Mouse (Mus musculus) large intestine, adult 2 months (tissue): ENCODE measurements around the gene Hsd17b13. TPM values are rescaled to one million over a fixed set of nuclear protein-coding genes. Genes with fewer than 3 reads are reported as not detected.
"Not testable (repeated sequence)": the region's sequence is repeated elsewhere in the genome, so short reads cannot be mapped to it uniquely, and the experiment has no call there.

Source experiments
- DNase-seq: peaks from one replicate; pipeline ENCODE4 v3.0.0-alpha.2; 2012; ENCODE audit warnings: low read depth, low spot score
- WGBS: fragments of 180-500 bp; shearing (Covaris S2); methylation state at CpG from one replicate; pipeline ENCODE4 v1.1.7; 2018; 5-methylcytosine and 5-hydroxymethylcytosine counted together
- polyA plus RNA-seq: library from polyadenylated mRNA; depleted of rRNA; stranded (reverse); fragments of >200 nt; gene quantifications from 2 replicates; pipeline ENCODE4 v1.2.3, GENCODE M21; 2012; rRNA removed

Gene Hsd17b13
- 12.8 and 20.0 TPM in 2 replicates for polyA plus RNA-seq

DNA sequence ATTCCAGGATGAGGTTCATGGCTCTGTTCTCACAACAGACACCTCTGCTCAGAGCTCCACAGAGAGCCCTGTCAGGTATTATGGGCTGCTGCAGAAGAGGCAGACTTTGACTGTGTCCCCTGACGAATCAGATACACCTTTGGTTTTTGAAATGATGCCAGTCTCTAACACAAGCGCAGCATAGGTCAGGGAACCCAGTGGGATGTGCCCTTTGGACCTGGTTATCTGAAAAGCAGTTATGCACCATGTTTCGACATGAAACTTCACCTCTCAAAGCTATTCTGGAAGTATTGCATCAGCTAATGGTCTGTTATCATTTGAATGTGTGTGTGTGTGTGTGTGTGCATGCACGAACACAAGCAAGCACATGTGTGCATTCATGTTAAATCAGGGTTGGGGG, at the start of gene Hsd17b13:
Gene Hsd17b13 (minus strand): TSS at position 114 of the 400 bp plus-strand sequence.
- 36% methylated on average over 4 of the region's 4 CpGs for WGBS
- DNase-seq, result no peak

- WGBS, result 31% methylated on average over 17 of the region's 17 CpGs
- DNase-seq, result no peak
These were observed 48.1 kb upstream of the Hsd17b13 start for GRCm38 (mm10) chr5:104025245-104025854.

- 49% methylated on average over 11 of the region's 11 CpGs for WGBS
- no peak for DNase-seq
These were observed 47.6 kb upstream of the Hsd17b13 start for GRCm38 (mm10) chr5:104024762-104025161.

DNA sequence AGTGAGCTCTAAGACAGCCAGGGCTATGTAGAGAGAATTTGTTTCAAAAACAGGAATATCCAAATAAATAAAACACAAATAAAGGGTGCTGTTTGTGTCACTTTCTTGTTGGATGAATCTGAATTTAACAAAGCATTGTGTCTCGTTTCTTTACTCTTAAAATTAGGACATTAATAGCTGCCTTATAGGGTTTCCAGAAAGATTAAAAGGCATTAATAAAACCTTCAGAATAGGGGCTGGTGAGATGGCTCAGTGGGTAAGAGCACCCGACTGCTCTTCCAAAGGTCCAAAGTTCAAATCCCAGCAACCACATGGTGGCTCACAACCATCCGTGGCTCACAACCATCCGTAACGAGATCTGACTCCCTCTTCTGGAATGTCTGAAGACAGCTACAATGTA, 47.0 kb upstream of the Hsd17b13 start:
- WGBS, result 54% methylated on average over 5 of the region's 5 CpGs
- DNase-seq, result not testable (repeated sequence)

GRCm38 (mm10) chr5:104023289-104024020, 46.2 kb upstream of the Hsd17b13 start:
- WGBS, result 56% methylated on average over 8 of the region's 8 CpGs
- no peak for DNase-seq

GRCm38 (mm10) chr5:104022558-104022957, 45.3 kb upstream of the Hsd17b13 start:
- 26% methylated on average over 5 of the region's 5 CpGs for WGBS
- no peak for DNase-seq

GRCm38 (mm10) chr5:104021597-104022378, 44.6 kb upstream of the Hsd17b13 start, which contains the start of gene Hsd17b11:
Hsd17b11 (minus strand) TSS chr5:104021919.
- WGBS, result under 1% methylated on average over 31 of the region's 31 CpGs
- DNase-seq, result peak; percentile 90

DNA sequence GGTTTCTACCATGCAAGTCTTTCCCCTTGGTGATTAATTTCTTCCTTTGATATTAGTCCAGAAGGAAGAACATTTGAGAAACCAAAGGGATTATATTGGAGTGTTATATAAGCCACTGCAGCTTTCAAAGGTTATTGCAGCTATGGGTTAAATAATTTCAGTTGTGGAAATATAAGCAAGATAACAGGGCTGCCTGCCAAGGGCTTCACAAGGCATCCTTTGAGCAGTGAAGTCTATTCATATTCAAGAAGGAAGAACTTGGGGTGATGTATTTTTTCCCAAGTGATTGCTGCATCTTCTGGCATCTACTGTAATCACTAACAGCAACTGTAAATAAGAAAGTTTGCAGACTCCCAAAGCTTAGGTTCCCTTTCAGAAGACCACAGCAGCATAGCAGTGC, 34.2 kb upstream of the Hsd17b13 start:
- no peak for DNase-seq

GRCm38 (mm10) chr5:104010261-104010660, 33.1 kb upstream of the Hsd17b13 start:
- DNase-seq, result no peak
- 69% methylated on average over 7 of the region's 7 CpGs for WGBS

DNA sequence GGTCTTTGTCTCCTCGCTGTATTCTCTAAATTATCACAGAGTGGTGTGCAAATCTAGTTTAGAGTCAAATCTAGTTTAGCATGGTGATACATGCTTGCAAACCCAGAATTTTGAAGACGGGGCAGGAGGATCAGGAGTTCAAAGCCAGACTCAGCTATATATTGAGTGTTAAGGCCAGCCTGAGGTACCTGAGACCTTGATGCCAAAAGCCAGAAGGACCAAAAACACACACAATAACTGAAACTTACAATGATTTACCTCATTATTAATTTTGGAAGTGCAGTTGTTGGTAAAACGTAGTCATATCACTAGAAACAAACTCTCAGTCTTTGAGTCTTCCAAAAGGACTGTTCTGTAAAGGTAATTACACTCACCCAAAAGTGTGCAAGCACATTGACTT, 32.2 kb upstream of the Hsd17b13 start:
- no peak for DNase-seq
- WGBS, result 95% methylated on average over 3 of the region's 3 CpGs

DNA sequence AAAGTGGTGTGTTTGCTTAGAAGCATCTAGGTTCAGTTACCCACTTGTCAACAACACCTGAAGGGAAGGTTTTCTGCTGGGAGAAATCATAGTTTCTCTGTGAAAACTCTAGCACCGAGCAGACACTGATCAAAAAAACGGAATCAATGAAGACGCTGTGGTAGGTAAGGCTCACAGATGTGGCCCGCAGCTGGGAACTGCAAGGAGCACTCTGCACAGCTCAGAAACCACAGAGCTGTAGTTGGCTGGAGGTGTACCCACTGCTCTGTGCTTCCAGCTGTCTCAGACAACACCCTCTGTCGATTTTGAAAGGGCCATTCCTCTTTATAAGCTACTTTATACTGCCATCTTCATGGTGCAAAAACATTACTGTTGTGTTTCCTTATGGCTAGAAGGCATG, 30.6 kb upstream of the Hsd17b13 start:
- 66% methylated on average over 5 of the region's 5 CpGs for WGBS
- no peak for DNase-seq

DNA sequence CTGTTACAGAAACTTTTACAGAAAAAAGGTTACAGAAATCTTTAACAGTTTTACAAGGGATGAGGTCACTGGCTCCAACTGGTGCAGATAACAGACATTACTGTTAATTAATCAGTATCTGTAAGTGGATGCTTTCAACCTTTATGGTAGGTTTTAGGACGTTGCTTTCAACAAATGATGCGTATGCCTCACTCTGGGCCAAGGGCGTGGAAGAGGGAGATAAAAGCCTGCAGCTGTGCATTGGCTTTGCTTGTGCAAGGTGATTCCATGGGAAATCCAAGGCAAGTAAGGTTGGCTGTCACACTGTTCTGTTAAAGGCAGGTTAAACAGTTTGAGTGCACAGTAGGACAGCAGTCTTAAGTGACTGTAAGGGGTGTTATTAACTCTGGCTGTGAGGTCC, 29.6 kb upstream of the Hsd17b13 start:
- no peak for DNase-seq
- 72% methylated on average over 3 of the region's 3 CpGs for WGBS

DNA sequence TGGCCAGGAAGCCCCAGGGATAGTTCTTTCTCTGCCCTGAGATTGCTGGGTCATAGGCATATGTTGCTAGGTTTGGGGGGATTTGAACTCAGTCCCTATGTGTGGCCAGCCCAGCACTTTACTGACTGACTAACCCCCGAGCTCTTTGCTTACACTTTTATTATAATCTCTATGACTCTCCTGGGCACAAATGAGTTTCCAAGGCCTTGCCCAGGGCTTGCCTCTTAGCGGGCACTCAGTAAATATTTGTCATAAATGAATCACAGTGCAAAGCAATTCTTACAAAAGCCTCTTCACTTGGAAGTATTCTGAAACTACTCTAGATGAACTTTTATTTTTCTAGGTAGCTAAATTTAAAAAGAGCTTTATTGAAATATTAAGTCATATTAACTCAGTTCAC, 26.7 kb upstream of the Hsd17b13 start:
- 42% methylated on average over 2 of the region's 2 CpGs for WGBS
- DNase-seq, result no peak

GRCm38 (mm10) chr5:104003256-104003931, 26.2 kb upstream of the Hsd17b13 start:
- DNase-seq, result no peak

GRCm38 (mm10) chr5:104002549-104003255, 25.5 kb upstream of the Hsd17b13 start:
- WGBS, result 72% methylated on average over 18 of the region's 18 CpGs
- DNase-seq, result no peak

More at GRCm38 (mm10) chr5:104003256-104003931, 26.2 kb upstream of the Hsd17b13 start:
- WGBS, result 76% methylated on average over 15 of the region's 15 CpGs

DNA sequence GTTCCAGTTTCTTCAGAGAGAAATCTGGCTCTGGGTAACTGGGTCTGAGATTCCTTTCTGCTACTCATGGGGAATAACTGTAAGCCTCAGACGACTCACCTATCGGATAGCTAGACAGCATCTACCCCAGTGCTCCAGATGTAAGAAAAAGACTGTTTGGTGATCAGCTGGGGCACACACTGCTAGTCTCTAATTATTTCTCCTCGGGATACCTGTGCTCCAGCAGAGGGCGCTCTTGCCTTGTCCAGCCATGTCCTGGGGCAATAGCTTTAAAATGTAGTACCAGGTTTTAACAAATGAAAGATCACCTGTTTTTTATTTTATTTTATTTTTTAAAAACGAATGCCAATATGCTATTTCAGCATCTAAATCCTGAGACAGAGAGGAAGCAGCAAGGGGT, 22.5 kb upstream of the Hsd17b13 start:
- DNase-seq, result no peak
- 5% methylated on average over 5 of the region's 5 CpGs for WGBS

DNA sequence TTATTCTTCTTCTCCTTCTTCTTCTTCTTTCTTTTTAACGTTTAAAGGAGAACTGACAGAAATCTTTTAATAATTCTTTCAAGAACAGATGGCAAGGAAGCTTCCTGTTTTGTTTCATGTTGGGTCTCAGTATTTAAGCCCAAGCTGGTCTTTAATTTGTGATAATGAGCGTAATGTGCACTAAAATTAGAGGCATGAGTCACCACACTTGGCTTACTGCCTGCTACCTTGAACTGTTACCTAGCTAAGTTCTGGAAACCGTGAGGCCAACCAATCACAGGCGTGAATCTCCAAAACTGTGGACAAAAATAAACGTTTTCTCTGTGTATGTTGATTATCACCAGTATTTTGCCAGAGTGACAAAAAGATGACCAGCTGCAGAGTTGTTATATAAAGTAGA, 21.5 kb upstream of the Hsd17b13 start:
- WGBS, result 23% methylated on average over 5 of the region's 5 CpGs
- no peak for DNase-seq

- no peak for DNase-seq
- 47% methylated on average over 3 of the region's 3 CpGs for WGBS
These were observed 18.0 kb upstream of the Hsd17b13 start for GRCm38 (mm10) chr5:103995181-103995580.

GRCm38 (mm10) chr5:103994669-103995068, 17.5 kb upstream of the Hsd17b13 start:
- 91% methylated on average over 4 of the region's 4 CpGs for WGBS

More at GRCm38 (mm10) chr5:103994669-103995068, 17.5 kb upstream of the Hsd17b13 start:
- no peak for DNase-seq
